Mouse (Mus musculus) gastrocnemius, postnatal 10 days (tissue): Measurements from ENCODE around the gene Prmt7. TPM values are rescaled to one million over a fixed set of nuclear protein-coding genes. Genes with fewer than 3 reads are reported as not detected.
A peak's percentile ranks its signal among the peaks of the same experiment; 100 is the strongest.

ENCODE experiments used
- DNase-seq: peaks from one replicate; pipeline ENCODE4 v3.0.0; 2021; ENCODE audit warnings: mixed read lengths
- total RNA-seq, 2 experiments: library from RNA; stranded (reverse); gene quantifications; 2 replicates each; pipeline ENCODE4 v1.2.3; 2021

The Prmt7 gene
- total RNA-seq, 2 experiments from 2014 or later: 23.8 to 25.5 TPM

DNA sequence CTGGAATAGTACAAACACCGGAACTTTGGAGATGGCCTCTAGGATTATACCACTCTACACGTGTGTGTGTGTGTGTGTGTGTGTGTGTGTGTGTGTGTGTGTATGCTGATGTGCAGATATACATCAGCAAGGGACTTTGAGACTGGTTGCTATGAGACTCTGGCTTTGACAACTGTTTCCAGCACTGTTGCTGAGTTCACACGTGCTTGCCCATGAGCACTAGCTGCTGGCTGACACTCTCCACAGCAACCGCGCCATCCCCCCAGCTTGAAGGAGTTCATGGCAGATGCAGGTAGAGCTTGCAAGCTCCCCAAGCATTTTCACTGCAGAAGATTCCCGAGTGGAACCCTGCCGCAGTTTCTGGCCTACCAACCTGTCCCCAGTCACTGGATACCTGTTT lies 78.7 kb downstream of the Prmt7 start:
- no peak for DNase-seq

DNA sequence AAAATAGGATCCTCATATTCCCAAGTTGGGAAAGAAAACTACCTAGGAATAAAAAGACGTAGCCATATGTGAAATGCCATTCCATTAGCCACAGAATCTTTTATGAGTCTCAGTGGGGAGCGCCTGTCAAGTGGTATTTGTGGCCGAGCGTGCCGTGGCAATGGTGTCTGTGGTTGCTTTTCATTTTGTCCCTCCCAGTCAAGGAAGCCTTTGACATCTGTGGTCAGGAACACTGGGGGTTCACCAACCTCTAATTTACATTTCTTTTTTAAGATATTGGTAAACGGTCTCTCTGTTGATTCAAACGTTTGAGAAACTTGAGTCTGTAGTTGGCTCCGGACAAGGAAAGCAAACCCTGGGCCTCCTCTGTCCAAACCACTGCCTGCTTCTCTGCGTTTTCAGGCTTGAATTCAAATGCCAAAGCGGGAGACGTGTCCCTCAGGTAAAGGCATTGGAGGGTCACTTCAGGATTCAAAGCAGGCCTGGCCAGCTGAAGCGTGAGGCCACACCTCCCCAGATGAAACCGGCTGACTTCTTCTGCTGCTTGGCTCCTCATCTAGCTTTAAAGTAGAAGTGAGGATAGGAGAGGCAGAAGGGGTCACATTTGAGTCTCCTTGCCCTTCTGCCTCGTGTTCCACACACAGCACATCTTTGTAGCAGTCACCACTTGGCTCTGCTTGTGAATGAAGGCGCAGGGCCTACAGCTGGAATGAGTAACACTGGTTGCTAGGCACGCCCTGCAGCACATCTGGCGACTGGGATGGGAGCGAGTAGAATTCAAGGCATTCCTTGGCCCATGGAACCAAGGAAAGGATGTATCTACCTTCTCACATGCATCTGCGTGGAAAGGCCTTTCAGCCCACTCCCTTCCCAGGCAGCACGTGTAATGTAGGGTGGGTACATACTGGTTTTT lies 82.0 kb downstream of the Prmt7 start:
- no peak for DNase-seq

GRCm38 (mm10) chr8:106298261-106298660 lies 87.5 kb downstream of the Prmt7 start:
- DNase-seq: peak; percentile 27

DNA sequence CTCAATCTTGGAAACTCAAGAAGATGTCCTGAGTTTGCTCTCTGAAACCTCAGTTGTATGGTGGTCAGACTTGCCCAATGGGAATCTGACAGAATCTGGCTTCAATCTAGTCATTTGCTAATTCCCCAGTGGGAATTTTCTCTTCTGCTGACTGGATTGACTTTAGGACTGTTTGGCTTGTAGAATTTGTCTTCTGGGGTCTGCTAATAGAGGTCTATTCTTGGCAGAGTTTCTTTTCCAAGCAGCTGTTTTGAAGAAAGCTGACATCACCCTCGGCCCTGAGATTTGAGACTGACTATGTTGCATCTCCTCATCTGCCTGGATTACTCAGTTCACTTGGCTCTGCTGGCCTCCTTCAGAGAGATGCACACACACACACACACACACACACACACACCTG lies 88.1 kb downstream of the Prmt7 start:
- DNase-seq: no peak

GRCm38 (mm10) chr8:106299686-106300085 lies 89.0 kb downstream of the Prmt7 start:
- DNase-seq: no peak

DNA sequence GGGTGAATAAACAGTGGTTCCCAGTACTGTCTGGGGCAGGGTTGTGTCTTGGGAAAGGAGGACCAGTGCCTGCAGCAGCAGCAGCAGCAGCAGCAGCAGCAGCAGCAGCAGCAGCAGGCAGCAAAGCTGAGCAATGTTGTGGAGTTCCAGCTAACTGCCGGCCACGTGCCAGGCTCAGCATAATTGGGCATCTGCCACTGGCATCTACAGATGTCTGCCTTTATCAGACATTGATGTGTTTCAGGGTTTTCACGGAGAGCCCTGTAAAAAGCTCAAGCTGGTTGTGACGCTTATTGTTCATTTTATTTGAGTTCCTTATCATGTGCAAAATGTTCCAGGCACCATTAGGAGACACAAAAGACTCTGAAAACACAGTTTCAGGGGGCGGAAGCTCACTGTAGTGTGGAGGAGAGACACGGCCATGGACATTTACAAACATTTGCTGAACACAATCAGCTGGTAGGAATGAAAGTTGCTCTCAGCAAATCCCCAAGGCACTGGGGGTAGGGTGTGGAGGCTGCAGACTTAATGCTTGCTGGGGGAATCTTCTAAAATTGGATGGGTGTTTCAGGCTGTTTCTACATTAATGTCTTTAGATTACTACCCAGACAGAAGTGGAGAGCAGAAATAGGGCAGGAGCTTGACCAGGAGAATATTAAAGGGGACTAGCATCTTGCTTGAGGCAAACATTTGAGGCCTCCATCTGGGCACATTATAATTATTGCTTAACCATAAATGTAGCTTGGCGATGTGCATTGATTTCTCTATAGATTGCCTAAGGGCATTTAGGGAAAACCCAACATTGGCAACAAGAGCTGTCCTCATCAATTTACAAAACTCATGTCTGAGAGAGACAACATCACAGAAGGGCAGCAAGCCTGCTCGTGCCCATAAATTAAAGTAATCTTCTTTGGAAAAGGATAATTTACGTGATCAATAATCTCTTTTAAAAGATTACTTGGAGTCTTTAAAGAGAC lies 90.3 kb downstream of the Prmt7 start:
- peak; percentile 30 for DNase-seq

Other genes with a start within 250 kb of the Prmt7 start
- gene Slc12a4, start 244.8 kb upstream of the Prmt7 start, total RNA-seq: 10 to 100 TPM; 18.7 to 26.6 TPM
- gene Dpep3, start 231.5 kb upstream of the Prmt7 start, total RNA-seq: not detected
- 10 to 100 TPM in 1 of 2 experiments, 1 to 10 TPM in 1; 9.6 to 11.1 TPM for gene Dus2, start 219.6 kb upstream of the Prmt7 start, total RNA-seq
- not detected for gene Dpep2nb, start 205.0 kb upstream of the Prmt7 start, total RNA-seq
- 1 to 10 TPM; 8.0 to 8.4 TPM for gene Ddx28, start 199.1 kb upstream of the Prmt7 start, total RNA-seq
- 10 to 100 TPM; 25.3 to 30.7 TPM for gene Nfatc3, start 152.1 kb upstream of the Prmt7 start, total RNA-seq
- gene Esrp2, start 74.0 kb upstream of the Prmt7 start, total RNA-seq: under 1 TPM in 1 of 2 experiments, not detected in 1; 0.07 TPM
- 1 to 10 TPM; 4.7 to 6.6 TPM for gene Pla2g15, start 60.5 kb upstream of the Prmt7 start, total RNA-seq
- gene Slc7a6, start 42.1 kb upstream of the Prmt7 start, total RNA-seq: 10 to 100 TPM in 1 of 2 experiments, 1 to 10 TPM in 1; 5.8 to 11.0 TPM
- 10 to 100 TPM; 11.7 to 13.3 TPM for gene Slc7a6os, start within 50 bp of the Prmt7 start, total RNA-seq
- gene Smpd3, start 127.1 kb downstream of the Prmt7 start, total RNA-seq: 1 to 10 TPM; 1.4 to 7.7 TPM
- 1 to 10 TPM; 4.3 to 5.6 TPM for gene Zfp90, start 204.4 kb downstream of the Prmt7 start, total RNA-seq